Mouse (Mus musculus) lung, postnatal 10 days (tissue): ENCODE measurements at regions not wholly inside any gene's neighbourhood (a gene's known extent, or its start where the extent isn't known, plus 50 kb on each side); places are given as distances from the start of the nearest gene placed in this dataset.
"Not testable (repeated sequence)": the region's sequence is repeated elsewhere in the genome, so short reads cannot be mapped to it uniquely, and the experiment has no call there.

Source experiments
- DNase-seq: peaks from one replicate; pipeline ENCODE4 v3.0.0; 2021

- not testable (repeated sequence) for DNase-seq
Measured at GRCm38 (mm10) chr11:112010848-112011247, 771.2 kb upstream of the Sox9 start.

- no peak for DNase-seq
Measured at GRCm38 (mm10) chr11:112017906-112018305, 764.1 kb upstream of the Sox9 start.

GRCm38 (mm10) chr11:112028031-112028430 is 754.0 kb upstream of the Sox9 start:
- no peak for DNase-seq

GRCm38 (mm10) chr11:112038741-112039140 is 743.3 kb upstream of the Sox9 start:
- DNase-seq = no peak

- no peak for DNase-seq
Measured at GRCm38 (mm10) chr11:112044455-112044854, 737.6 kb upstream of the Sox9 start.

- DNase-seq = no peak
Measured at GRCm38 (mm10) chr11:112045353-112045752, 736.7 kb upstream of the Sox9 start.

GRCm38 (mm10) chr11:112050362-112050761 is 731.7 kb upstream of the Sox9 start:
- DNase-seq = no peak

GRCm38 (mm10) chr11:112055591-112055990 is 726.4 kb upstream of the Sox9 start:
- peak; percentile 3 for DNase-seq

GRCm38 (mm10) chr11:112067176-112067575 is 714.8 kb upstream of the Sox9 start:
- no peak for DNase-seq

- DNase-seq = no peak
Measured at GRCm38 (mm10) chr11:112068821-112069220, 713.2 kb upstream of the Sox9 start.

- peak; percentile 14 for DNase-seq
Measured at GRCm38 (mm10) chr11:112071571-112071970, 710.5 kb upstream of the Sox9 start.

- no peak for DNase-seq
Measured at GRCm38 (mm10) chr11:112081386-112081785, 700.6 kb upstream of the Sox9 start.

GRCm38 (mm10) chr11:112083019-112083418 is 699.0 kb upstream of the Sox9 start:
- DNase-seq = no peak

- no peak for DNase-seq
Measured at GRCm38 (mm10) chr11:112092168-112092567, 689.9 kb upstream of the Sox9 start.

GRCm38 (mm10) chr11:112095009-112095408 is 687.0 kb upstream of the Sox9 start:
- no peak for DNase-seq

- DNase-seq = no peak
Measured at GRCm38 (mm10) chr11:112098161-112098560, 683.9 kb upstream of the Sox9 start.

- no peak for DNase-seq
Measured at GRCm38 (mm10) chr11:112103252-112103651, 678.8 kb upstream of the Sox9 start.

GRCm38 (mm10) chr11:112106891-112107290 is 675.1 kb upstream of the Sox9 start:
- DNase-seq = peak; percentile 19

- DNase-seq = no peak
Measured at GRCm38 (mm10) chr11:112107314-112107713, 674.7 kb upstream of the Sox9 start.

- no peak for DNase-seq
Measured at GRCm38 (mm10) chr11:112121026-112121425, 661.0 kb upstream of the Sox9 start.

- peak; percentile 22 for DNase-seq
Measured at GRCm38 (mm10) chr11:112121831-112122230, 660.2 kb upstream of the Sox9 start.

- no peak for DNase-seq
Measured at GRCm38 (mm10) chr11:112125249-112125933, 656.6 kb upstream of the Sox9 start.

- DNase-seq = no peak
Measured at GRCm38 (mm10) chr11:112130090-112130489, 651.9 kb upstream of the Sox9 start.

- DNase-seq = no peak
Measured at GRCm38 (mm10) chr11:112137401-112138020, 644.5 kb upstream of the Sox9 start.

- no peak for DNase-seq
Measured at GRCm38 (mm10) chr11:112140058-112140457, 642.0 kb upstream of the Sox9 start.
